Mouse (Mus musculus) heart, embryonic 13.5 days (tissue): ENCODE results near the gene Ccdc51. TPM values are rescaled to one million over a fixed set of nuclear protein-coding genes. Genes with fewer than 3 reads are reported as not detected.

Source experiments
- ATAC-seq: fragments of 200-750 bp; cut with Nextera tagmentation; 2 replicates; pipeline ENCODE4 v1.8.0; 2017; ENCODE audit warnings: moderate TSS enrichment; ENCODE audit not compliant: insufficient number of reproducible peaks, low FRiP score, low TSS enrichment; ENCODE audit errors: extremely low read depth
- H3K27ac ChIP-seq: fragments of 300-500 bp; sonication (generic); replicated peaks from 2 replicates; pipeline ENCODE4 v1.5.1; 2015; ENCODE audit warnings: moderate library complexity, mild to moderate bottlenecking, inconsistent platforms
- H3K27me3 ChIP-seq: fragments of 300-500 bp; sonication (generic); replicated peaks from 2 replicates; pipeline ENCODE4 v1.6.1; 2015; ENCODE audit warnings: mild to moderate bottlenecking, inconsistent platforms
- H3K36me3 ChIP-seq: fragments of 300-500 bp; sonication (generic); 2 replicates; pipeline ENCODE4 v1.6.1; 2015; ENCODE audit warnings: mild to moderate bottlenecking, inconsistent platforms
- H3K4me1 ChIP-seq: fragments of 300-500 bp; sonication (generic); 2 replicates; pipeline ENCODE4 v1.6.1; 2015; ENCODE audit warnings: inconsistent platforms
- H3K4me2 ChIP-seq: fragments of 300-500 bp; sonication (generic); 2 replicates; pipeline ENCODE4 v1.6.1; 2015; ENCODE audit warnings: inconsistent platforms, mild to moderate bottlenecking, moderate library complexity
- H3K4me3 ChIP-seq: fragments of 300-500 bp; sonication (generic); 2 replicates; pipeline ENCODE4 v1.5.1; 2015; ENCODE audit warnings: moderate library complexity, mild to moderate bottlenecking, inconsistent platforms
- H3K9ac ChIP-seq: fragments of 300-500 bp; sonication (generic); 2 replicates; pipeline ENCODE4 v1.6.1; 2015; ENCODE audit warnings: inconsistent platforms, mild to moderate bottlenecking, moderate library complexity
- H3K9me3 ChIP-seq: fragments of 300-500 bp; sonication (generic); 2 replicates; pipeline ENCODE4 v1.6.1; 2016; ENCODE audit warnings: inconsistent platforms
- WGBS: fragments of 180-500 bp; shearing (Covaris S2); methylation state at CpG from one replicate; pipeline ENCODE4 v1.1.7; 2015; ENCODE audit warnings: mixed read lengths; 5-methylcytosine and 5-hydroxymethylcytosine counted together
- polyA plus RNA-seq: library from polyadenylated mRNA; unstranded; fragments of >200 nt; fragmentation: Nextera tagmentation; extraction: Ambion mirVana; gene quantifications from 2 replicates; pipeline ENCODE4 v1.2.1, GENCODE M21; 2015

The Ccdc51 gene
- polyA plus RNA-seq, 1 experiment from 2014 or later = 12.4 TPM

DNA sequence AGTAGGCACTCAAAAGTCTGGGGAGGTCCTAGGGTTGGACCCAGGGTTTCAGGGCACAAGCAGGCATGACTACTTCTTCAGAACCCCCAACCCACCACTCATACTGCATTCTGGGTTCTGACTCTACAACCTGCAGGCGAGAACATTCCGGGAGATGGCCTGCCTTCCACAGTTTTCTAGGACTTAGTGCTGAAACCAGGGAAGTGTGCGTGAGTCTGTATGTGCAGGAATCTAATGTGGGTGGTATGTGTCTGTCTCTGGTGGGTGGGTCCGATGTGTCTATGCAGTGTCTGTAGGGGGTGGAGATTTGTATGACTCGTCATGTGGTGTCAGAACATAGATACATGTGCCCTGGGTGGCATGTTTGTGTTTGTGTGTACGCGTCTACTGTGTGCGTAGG lies 16.1 kb downstream of the Ccdc51 start:
- Histone ChIP-seq H3K4me1 (peaks cover 78% of the 10 kb centered on the region), H3K4me3 (peak overlapping the region; percentile 63), H3K9me3 (no peaks in the 10 kb centered on the region), H3K27me3 (no peaks in the 10 kb centered on the region), H3K36me3 (peaks cover 26% of the 10 kb centered on the region), H3K4me2 (peak overlapping the region; percentile 85), H3K27ac (peak overlapping the region; percentile 95), H3K9ac (peak overlapping the region; percentile 89)
- no peak for ATAC-seq
- WGBS = 76% methylated on average over 8 of the region's 8 CpGs

DNA sequence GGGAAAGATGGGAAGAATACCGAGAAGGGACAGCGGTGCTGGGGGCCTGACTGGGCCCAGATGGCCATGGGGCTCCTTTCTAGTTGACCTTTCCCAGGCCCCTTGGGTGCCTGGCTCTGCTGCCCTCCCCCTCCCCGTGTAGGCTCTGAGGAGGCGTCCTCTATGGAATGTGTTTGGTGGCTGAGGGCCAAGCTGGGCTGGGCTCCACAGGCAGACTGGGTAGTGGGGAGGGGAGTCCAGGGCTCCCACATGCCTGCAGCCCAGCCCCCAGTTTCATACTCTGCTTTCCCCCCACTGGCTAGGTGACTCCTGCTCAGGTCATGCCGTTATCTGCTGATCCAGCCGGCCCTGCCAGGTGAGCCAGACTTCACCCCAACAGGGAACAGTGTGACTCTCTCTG lies 16.7 kb downstream of the Ccdc51 start:
- H3K4me2 ChIP-seq = peak overlapping the region; percentile 85
- no peaks in the 10 kb centered on the region for H3K27me3 ChIP-seq
- H3K4me3 ChIP-seq = peak overlapping the region; percentile 63
- peak overlapping the region; percentile 95 for H3K27ac ChIP-seq
- peaks cover 31% of the 10 kb centered on the region for H3K36me3 ChIP-seq
- peak overlapping the region; percentile 89 for H3K9ac ChIP-seq
- 4% methylated on average over 5 of the region's 6 CpGs for WGBS
- H3K4me1 ChIP-seq = peaks cover 74% of the 10 kb centered on the region
- ATAC-seq = peak; percentile 60
- no peaks in the 10 kb centered on the region for H3K9me3 ChIP-seq

DNA sequence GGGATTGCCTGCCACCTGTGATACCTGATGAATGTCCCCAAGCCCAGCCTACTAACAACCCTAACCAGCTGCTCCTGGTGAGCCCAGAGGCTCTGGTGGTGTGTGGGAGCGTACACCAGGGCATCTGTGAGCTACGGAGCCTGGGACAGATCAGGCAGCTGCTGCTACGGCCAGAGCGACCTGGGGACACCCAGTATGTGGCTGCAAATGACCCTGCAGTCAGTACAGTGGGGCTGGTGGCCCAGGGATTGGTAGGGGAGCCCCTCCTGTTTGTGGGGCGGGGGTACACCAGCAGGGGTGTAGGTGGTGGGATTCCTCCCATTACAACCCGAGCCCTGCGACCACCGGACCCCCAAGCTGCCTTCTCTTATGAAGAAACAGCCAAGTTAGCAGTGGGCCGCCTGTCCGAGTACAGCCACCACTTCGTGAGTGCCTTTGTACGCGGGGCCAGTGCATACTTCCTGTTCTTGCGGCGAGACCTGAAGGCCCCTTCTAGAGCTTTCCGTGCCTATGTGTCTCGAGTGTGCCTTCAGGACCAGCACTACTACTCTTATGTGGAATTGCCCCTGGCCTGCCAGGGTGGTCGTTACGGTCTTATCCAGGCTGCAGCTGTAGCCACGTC lies 18.1 kb downstream of the Ccdc51 start:
- Histone ChIP-seq H3K4me1 (peaks cover 78% of the 10 kb centered on the region), H3K36me3 (peaks cover 44% of the 10 kb centered on the region)
- no peak for ATAC-seq

DNA sequence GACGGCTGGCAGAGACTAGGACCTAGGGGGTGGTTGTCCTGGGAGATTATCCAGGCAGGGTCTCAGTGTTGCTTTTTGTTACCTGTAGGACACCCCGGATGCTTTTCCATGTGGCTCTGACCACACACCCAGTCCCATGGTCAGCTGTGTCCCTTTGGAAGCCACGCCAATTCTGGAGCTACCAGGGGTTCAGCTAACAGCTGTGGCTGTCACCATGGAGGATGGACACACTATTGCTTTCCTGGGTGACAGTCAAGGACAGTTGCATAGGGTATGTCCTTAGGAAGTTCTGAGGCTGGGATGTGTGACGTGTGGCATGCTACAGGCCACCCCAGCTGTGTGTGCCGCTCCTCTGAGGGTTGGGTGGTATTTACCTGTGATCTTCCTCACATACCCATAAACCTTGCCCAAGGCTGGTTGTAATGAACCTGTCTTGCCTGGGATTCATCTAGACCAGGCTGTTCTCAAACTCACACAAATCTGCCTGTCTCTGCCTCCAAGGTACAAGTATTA lies 19.7 kb downstream of the Ccdc51 start:
- Histone ChIP-seq H3K27me3 (no peaks in the 10 kb centered on the region), H3K36me3 (peaks cover 59% of the 10 kb centered on the region), H3K4me2 (no peak overlapping the region), H3K9me3 (no peaks in the 10 kb centered on the region), H3K4me3 (no peak overlapping the region), H3K4me1 (peaks cover 68% of the 10 kb centered on the region), H3K9ac (no peak overlapping the region), H3K27ac (no peak overlapping the region)
- no peak for ATAC-seq
- WGBS = 87% methylated on average over 5 of the region's 5 CpGs

More for the DNA sequence above, 18.1 kb downstream of the Ccdc51 start:
- 0 out of 2 replicates have a peak overlapping the region, but pooled peaks have one; percentile 95 for H3K27ac ChIP-seq
- H3K4me3 ChIP-seq = no peak overlapping the region
- H3K27me3 ChIP-seq = no peaks in the 10 kb centered on the region
- H3K4me2 ChIP-seq = no peak overlapping the region
- WGBS = 79% methylated on average over 20 of the region's 20 CpGs
- H3K9me3 ChIP-seq = no peaks in the 10 kb centered on the region
- H3K9ac ChIP-seq = no peak overlapping the region

DNA sequence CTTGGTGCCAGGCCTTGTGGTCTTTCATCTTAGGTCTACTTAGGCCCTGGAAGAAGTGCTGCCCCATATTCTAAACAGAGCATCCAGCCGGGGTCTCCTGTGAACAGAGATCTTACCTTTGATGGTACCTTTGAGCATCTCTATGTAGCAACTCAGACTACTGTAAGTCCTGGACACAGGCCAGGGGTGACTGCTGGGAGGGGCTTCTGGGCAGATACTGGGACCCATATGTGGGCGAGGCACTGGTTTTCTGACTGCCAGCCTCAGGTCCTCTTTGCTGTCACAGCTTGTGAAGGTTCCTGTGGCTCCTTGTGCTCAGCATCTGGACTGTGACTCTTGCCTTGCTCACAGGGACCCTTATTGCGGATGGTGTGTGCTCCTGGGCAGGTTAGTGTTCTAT lies 20.2 kb downstream of the Ccdc51 start:
- 79% methylated on average over 3 of the region's 3 CpGs for WGBS
- H3K4me3 ChIP-seq = no peak overlapping the region
- no peak overlapping the region for H3K4me2 ChIP-seq
- H3K36me3 ChIP-seq = peaks cover 63% of the 10 kb centered on the region
- no peak overlapping the region for H3K9ac ChIP-seq
- H3K4me1 ChIP-seq = peaks cover 63% of the 10 kb centered on the region
- H3K27me3 ChIP-seq = no peaks in the 10 kb centered on the region
- ATAC-seq = no peak
- H3K27ac ChIP-seq = no peak overlapping the region
- H3K9me3 ChIP-seq = no peaks in the 10 kb centered on the region

DNA sequence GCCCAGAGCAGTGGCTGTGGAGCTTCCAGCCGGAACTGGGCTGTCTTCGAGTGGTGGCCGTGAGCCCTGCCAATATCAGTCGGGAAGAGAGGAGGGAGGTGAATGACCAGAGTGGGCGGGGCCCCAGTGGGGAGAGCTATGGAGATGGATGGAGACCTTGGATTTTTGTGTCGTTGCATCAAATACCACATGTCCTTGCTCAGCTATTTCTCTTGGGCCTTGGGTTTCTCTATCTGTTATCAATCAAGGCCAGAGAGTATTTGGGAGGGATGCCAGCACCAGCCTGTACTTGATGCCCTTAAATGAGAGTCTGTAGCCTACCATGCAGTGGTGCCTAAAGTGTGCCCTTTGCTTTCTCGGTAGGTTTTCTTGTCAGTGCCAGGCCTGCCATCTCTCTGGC lies 21.0 kb downstream of the Ccdc51 start:
- no peaks in the 10 kb centered on the region for H3K27me3 ChIP-seq
- H3K9ac ChIP-seq = no peak overlapping the region
- no peak overlapping the region for H3K4me2 ChIP-seq
- peaks cover 56% of the 10 kb centered on the region for H3K4me1 ChIP-seq
- peaks cover 70% of the 10 kb centered on the region for H3K36me3 ChIP-seq
- no peaks in the 10 kb centered on the region for H3K9me3 ChIP-seq
- 61% methylated on average over 7 of the region's 7 CpGs for WGBS
- H3K27ac ChIP-seq = no peak overlapping the region
- ATAC-seq = no peak
- H3K4me3 ChIP-seq = no peak overlapping the region

DNA sequence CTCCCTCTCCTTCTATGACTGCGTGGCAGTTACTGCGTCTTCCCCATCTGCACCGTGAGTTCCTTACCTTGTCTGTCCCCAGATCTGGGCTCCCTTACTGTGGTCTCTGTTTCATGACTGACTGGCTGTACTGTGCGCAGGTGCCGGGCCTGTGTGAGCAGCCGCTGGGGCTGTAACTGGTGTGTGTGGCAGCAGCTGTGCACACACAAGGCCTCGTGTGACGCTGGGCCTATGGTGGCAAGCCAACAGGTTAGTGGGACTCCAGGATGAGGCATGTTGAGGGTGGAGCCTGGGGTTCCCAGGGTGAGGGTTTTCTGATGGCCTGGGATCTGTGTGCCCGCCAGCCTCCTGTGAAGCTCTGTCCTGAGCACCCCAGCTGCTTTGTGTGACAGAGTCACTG lies 21.8 kb downstream of the Ccdc51 start:
- Histone ChIP-seq H3K36me3 (peaks cover 78% of the 10 kb centered on the region), H3K27ac (peak overlapping the region; percentile 25; the same call in 1 of the 2 replicates), H3K4me1 (peaks cover 47% of the 10 kb centered on the region), H3K4me3 (no peak overlapping the region), H3K27me3 (no peaks in the 10 kb centered on the region), H3K9me3 (no peaks in the 10 kb centered on the region), H3K4me2 (no peak overlapping the region), H3K9ac (0 out of 2 replicates have a peak overlapping the region, but pooled peaks have one; percentile 44)
- 91% methylated on average over 9 of the region's 9 CpGs for WGBS
- no peak for ATAC-seq

DNA sequence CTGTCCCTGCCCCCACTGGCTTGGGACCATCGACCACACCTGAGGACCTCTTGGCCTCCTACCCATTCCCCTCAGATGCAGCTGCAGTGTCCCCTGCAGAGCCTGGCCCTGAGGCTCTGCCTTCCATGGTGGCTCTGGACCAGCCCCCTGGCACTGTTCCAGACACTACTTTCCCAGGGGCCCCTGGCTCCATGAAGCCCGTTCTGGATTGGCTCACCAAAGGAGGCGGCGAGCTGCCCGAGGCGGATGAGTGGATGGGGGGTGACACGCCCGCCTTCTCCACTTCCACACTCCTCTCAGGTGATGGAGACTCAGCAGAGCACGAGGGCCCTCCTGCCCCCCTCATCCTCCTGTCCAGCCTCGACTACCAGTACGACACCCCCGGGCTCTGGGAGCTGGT lies 22.7 kb downstream of the Ccdc51 start:
- H3K36me3 ChIP-seq = peaks cover 85% of the 10 kb centered on the region
- WGBS = 56% methylated on average over 12 of the region's 12 CpGs

DNA sequence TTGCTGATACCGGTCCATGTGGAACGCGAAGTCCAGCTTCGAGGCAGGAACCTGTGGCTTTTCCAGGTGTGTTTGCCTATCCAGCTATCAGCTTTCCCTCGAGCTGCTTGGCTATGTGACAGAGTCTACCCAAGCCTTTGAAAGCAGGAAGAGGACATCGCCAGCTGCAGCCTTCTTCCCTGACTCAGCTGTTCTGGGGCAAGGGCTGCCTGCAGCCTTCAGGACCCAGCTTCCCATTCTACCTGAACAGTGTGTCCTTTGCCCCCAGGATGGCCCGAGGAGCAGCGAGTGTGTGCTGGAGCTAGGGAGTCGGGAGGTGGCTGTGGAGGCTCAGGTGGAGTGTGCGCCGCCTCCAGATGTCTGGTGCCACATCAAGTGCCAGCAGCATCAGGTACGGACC lies 23.4 kb downstream of the Ccdc51 start:
- peaks cover 85% of the 10 kb centered on the region for H3K36me3 ChIP-seq
- ATAC-seq = no peak
- no peak overlapping the region for H3K4me3 ChIP-seq
- WGBS = 89% methylated on average over 12 of the region's 12 CpGs
- no peaks in the 10 kb centered on the region for H3K27me3 ChIP-seq
- H3K4me2 ChIP-seq = no peak overlapping the region
- H3K27ac ChIP-seq = no peak overlapping the region
- peaks cover 32% of the 10 kb centered on the region for H3K4me1 ChIP-seq
- H3K9ac ChIP-seq = no peak overlapping the region
- no peaks in the 10 kb centered on the region for H3K9me3 ChIP-seq

More for the DNA sequence above, 22.7 kb downstream of the Ccdc51 start:
- Histone ChIP-seq H3K4me2 (no peak overlapping the region), H3K4me3 (no peak overlapping the region), H3K9me3 (no peaks in the 10 kb centered on the region), H3K27ac (peak overlapping the region; percentile 25; the same call in 1 of the 2 replicates), H3K4me1 (peaks cover 38% of the 10 kb centered on the region), H3K9ac (peak overlapping the region; percentile 44), H3K27me3 (no peaks in the 10 kb centered on the region)
- no peak; the same call in 1 of the 2 replicates for ATAC-seq

DNA sequence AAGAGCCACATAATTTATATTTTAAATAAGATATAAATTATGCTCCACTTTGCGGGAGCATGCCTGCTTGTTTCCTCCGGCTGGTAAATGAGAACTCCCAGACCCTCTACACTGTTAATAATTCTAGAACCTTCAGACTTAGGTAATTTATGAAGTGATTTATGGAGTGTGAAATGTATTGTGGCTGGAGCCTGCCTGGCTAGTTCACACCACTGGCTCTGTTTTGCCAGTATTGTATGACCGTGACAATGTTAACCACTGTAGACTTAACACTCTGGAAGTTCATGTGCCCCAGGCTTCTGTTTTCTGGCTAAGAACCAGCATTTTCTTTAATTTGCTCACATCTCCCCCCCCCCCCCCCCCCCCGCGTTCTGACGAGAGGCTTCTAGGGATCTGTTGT lies 25.0 kb downstream of the Ccdc51 start:
- H3K36me3 ChIP-seq = peaks cover 91% of the 10 kb centered on the region
- no peak for ATAC-seq
- WGBS = 77% methylated on average over 5 of the region's 6 CpGs
- H3K4me1 ChIP-seq = peaks cover 27% of the 10 kb centered on the region
- H3K9ac ChIP-seq = no peak overlapping the region
- no peak overlapping the region for H3K4me2 ChIP-seq
- H3K9me3 ChIP-seq = no peaks in the 10 kb centered on the region
- no peaks in the 10 kb centered on the region for H3K27me3 ChIP-seq
- H3K4me3 ChIP-seq = no peak overlapping the region
- H3K27ac ChIP-seq = no peak overlapping the region

DNA sequence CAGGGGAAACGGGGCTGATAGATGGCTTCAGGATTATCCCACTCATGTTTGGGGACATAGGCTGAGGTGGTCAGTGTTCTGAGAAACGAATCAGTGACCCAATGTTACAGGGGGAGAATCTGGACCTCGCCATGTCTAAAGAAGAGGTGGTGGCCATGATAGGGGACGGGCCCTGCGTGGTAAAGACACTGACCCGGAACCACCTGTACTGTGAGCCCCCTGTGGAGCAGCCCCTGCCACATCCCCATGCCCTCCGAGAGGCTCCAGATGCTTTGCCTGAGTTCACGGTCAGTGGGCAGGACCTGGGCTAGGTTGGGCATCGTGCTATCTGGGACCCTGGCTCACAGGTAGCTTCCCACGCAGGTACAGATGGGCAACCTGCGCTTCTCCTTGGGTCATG lies 27.9 kb downstream of the Ccdc51 start:
- Histone ChIP-seq H3K4me1 (peaks cover 2% of the 10 kb centered on the region), H3K4me3 (no peak overlapping the region), H3K27ac (no peak overlapping the region), H3K9me3 (no peaks in the 10 kb centered on the region), H3K27me3 (no peaks in the 10 kb centered on the region), H3K36me3 (peaks cover 98% of the 10 kb centered on the region), H3K9ac (no peak overlapping the region), H3K4me2 (no peak overlapping the region)
- ATAC-seq = no peak
- 90% methylated on average over 11 of the region's 11 CpGs for WGBS

DNA sequence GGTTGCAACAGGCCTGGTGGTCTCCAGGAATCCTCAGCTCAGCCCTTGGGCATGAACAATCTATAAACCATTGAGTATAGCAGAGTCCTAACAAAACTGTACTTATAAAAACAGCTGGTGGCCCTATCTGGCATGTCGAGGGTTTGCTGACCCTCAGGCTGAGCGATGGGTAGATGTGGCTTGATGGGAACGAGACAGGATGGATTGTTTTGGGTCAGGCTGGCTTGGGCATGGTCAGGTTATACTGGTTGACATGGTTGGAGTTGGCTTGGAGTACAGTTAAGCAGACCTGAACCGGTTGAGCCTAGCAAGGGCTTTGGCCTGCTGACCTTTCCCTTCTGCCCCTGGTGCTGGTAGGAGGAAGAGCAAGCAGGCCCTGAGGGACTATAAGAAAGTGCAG lies 28.8 kb downstream of the Ccdc51 start:
- no peaks in the 10 kb centered on the region for H3K4me1 ChIP-seq
- H3K9ac ChIP-seq = no peak overlapping the region
- no peaks in the 10 kb centered on the region for H3K27me3 ChIP-seq
- no peak for ATAC-seq
- H3K9me3 ChIP-seq = no peaks in the 10 kb centered on the region
- H3K36me3 ChIP-seq = peaks cover 98% of the 10 kb centered on the region
- H3K4me3 ChIP-seq = no peak overlapping the region
- no peak overlapping the region for H3K4me2 ChIP-seq
- 84% methylated on average over 4 of the region's 4 CpGs for WGBS
- no peak overlapping the region for H3K27ac ChIP-seq
